Mouse (Mus musculus): ENCODE measurements around the gene Abcc8.

DNA sequence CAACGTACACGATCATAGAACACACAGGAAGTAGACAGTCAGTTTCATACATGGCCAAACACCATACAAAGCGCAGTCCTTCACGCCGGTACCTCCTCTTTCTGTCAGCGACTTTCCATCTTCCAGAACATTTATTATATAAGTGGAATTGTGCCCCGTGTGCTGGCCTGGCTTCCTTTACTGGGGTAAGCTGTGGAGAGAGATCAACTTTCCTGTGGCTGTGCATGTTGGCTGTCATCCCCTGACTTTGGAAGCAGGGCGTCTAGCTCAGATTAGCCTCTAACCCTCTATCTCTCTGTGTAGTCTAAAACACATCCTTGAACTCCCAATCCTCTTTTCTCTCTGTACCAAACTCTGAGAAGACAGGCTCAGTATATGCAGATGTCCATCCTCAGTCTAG lies 111.0 kb downstream of the Abcc8 start:
- TF ChIP-seq POLR2A (IDR thresholded peaks at IDR 0.05; ENCODE audit: insufficient read length, low read depth) (no peak), USF1 (IDR thresholded peaks at IDR 0.05; ENCODE audit: low read depth) (no peak), CEBPB (IDR thresholded peaks at IDR 0.05; ENCODE audit: insufficient read depth, poor library complexity, severe bottlenecking) (no peak), TCF12 (IDR thresholded peaks at IDR 0.05; ENCODE audit: insufficient read depth, poor library complexity, severe bottlenecking) (no peak), MYOD1 (IDR thresholded peaks at IDR 0.05; ENCODE audit: control insufficient read depth in 1 of 3, insufficient read length in 2 of 3, low read depth in 2 of 3) (no peak), MYOG (IDR thresholded peaks at IDR 0.05; ENCODE audit: control insufficient read depth in 1 of 3, insufficient read depth in 1 of 3, insufficient read length in 2 of 3, low read depth in 2 of 3) (no peak), POLR2AphosphoS2 (IDR thresholded peaks at IDR 0.05; ENCODE audit: insufficient read length, low read depth) (no peak)
